Mouse (Mus musculus): ENCODE measurements around the gene Cdh22.

Gene Cdh22

GRCm38 (mm10) chr2:165207086-165207485, 27.6 kb downstream of the Cdh22 start:
- peak; percentile 19 for DNase-seq (ENCODE audit: low read depth)

GRCm38 (mm10) chr2:165205486-165205885, 29.2 kb downstream of the Cdh22 start:
- no peak for DNase-seq (ENCODE audit: low read depth)

- DNase-seq (ENCODE audit: low read depth) = no peak
Observed at GRCm38 (mm10) chr2:165204931-165205330, 29.7 kb downstream of the Cdh22 start.

GRCm38 (mm10) chr2:165201761-165202751, 32.6 kb downstream of the Cdh22 start:
- no peak for DNase-seq (ENCODE audit: low read depth)

- no peak for DNase-seq (ENCODE audit: low read depth)
Observed at GRCm38 (mm10) chr2:165197546-165197945, 37.1 kb downstream of the Cdh22 start.

GRCm38 (mm10) chr2:165195411-165196182, 39.1 kb downstream of the Cdh22 start:
- no peak for DNase-seq (ENCODE audit: low read depth)

- DNase-seq (ENCODE audit: low read depth) = no peak
Observed at GRCm38 (mm10) chr2:165191483-165191882, 43.2 kb downstream of the Cdh22 start.

GRCm38 (mm10) chr2:165189546-165189945, 45.1 kb downstream of the Cdh22 start:
- peak; percentile 45 for DNase-seq (ENCODE audit: low read depth)

- DNase-seq (ENCODE audit: low read depth) = no peak
Observed at GRCm38 (mm10) chr2:165187648-165188380, 46.8 kb downstream of the Cdh22 start.

- DNase-seq (ENCODE audit: low read depth) = no peak
Observed at GRCm38 (mm10) chr2:165184015-165184633, 50.5 kb downstream of the Cdh22 start.

GRCm38 (mm10) chr2:165182085-165182976, 52.3 kb downstream of the Cdh22 start:
- no peak for DNase-seq (ENCODE audit: low read depth)

GRCm38 (mm10) chr2:165179231-165179630, 55.4 kb downstream of the Cdh22 start:
- peak; percentile 5 for DNase-seq (ENCODE audit: low read depth)

- no peak for DNase-seq (ENCODE audit: low read depth)
Observed at GRCm38 (mm10) chr2:165176965-165177364, 57.7 kb downstream of the Cdh22 start.

GRCm38 (mm10) chr2:165166664-165167435, 67.8 kb downstream of the Cdh22 start:
- DNase-seq (ENCODE audit: low read depth) = no peak

GRCm38 (mm10) chr2:165162221-165162620, 72.4 kb downstream of the Cdh22 start:
- no peak for DNase-seq (ENCODE audit: low read depth)

GRCm38 (mm10) chr2:165160466-165160865, 74.2 kb downstream of the Cdh22 start:
- peak; percentile 29 for DNase-seq (ENCODE audit: low read depth)

GRCm38 (mm10) chr2:165159055-165159688, 75.5 kb downstream of the Cdh22 start:
- peak; percentile 11 for DNase-seq (ENCODE audit: low read depth)

GRCm38 (mm10) chr2:165158317-165158716, 76.3 kb downstream of the Cdh22 start:
- DNase-seq (ENCODE audit: low read depth) = no peak

- no peak for DNase-seq (ENCODE audit: low read depth)
Observed at GRCm38 (mm10) chr2:165157900-165158299, 76.8 kb downstream of the Cdh22 start.

All from 416B (cell line).